Mouse (Mus musculus) lung, adult 2 months (tissue): ENCODE data around the gene Polr3gl.

Experiments
- CTCF ChIP-seq: fragments of 200-500 bp; IDR thresholded peaks from 2 replicates; pipeline ENCODE4 v1.5.1; 2011; ENCODE audit warnings: mild to moderate bottlenecking, low read length, control low read depth; ENCODE audit not compliant: insufficient read depth
- POLR2A ChIP-seq: fragments of 200-500 bp; IDR thresholded peaks from 2 replicates; pipeline ENCODE4 v1.6.1; 2011; ENCODE audit warnings: low read depth, mild to moderate bottlenecking, control low read depth, low read length, borderline replicate concordance; ENCODE audit errors: extremely low read depth

DNA sequence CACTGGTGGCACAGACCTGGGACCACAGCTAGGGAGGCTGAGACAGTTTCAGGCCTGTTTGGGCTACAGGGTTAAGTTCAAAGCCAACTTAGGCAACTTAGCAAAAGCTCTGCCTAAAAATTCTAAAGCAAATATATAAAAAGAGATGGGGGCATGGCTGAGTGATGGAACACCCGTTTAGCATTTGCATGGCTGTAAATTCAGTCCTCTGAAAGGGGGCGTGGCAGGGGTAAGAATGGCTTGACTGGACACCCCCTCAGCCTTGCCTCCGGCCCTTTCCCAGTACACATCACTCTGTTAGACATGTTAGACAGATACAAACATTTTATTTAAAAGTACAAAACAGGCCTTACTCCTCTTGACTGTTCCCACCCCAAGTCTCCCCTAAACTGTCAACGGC lies 16.4 kb downstream of the Polr3gl start:
- TF ChIP-seq POLR2A, result no peak
- no peak for TF ChIP-seq CTCF
